Mouse (Mus musculus): ENCODE results near the gene Gpatch4. TPM values are rescaled to one million over a fixed set of nuclear protein-coding genes. Genes with fewer than 3 reads are reported as not detected.

Gene Gpatch4
- polyA plus RNA-seq, 1 experiment from 2014 or later: 40.6 TPM

- ATAC-seq (ENCODE audit: insufficient read depth) (no peak), DNase-seq (no peak)
- H3K27ac ChIP-seq (ENCODE audit: low read depth): no peak overlapping the region
- H3K4me1 ChIP-seq (ENCODE audit: insufficient read depth): no peaks in the 10 kb centered on the region
- H3K36me3 ChIP-seq (ENCODE audit: insufficient read depth): peaks cover 84% of the 10 kb centered on the region
- 77% methylated on average over 6 of the region's 6 CpGs for WGBS
- H3K4me3 ChIP-seq (ENCODE audit: low read depth, low read length): no peak overlapping the region
- H3K9me3 ChIP-seq (ENCODE audit: low read depth, low read length): no peaks in the 10 kb centered on the region
- H3K9ac ChIP-seq: no peak overlapping the region
- no peak overlapping the region for H3K4me2 ChIP-seq
- no peak for TF ChIP-seq CTCF (IDR thresholded peaks at IDR 0.05; ENCODE audit: low read depth)
- no peaks in the 10 kb centered on the region for H3K27me3 ChIP-seq (ENCODE audit: insufficient read depth, low read length)
Measured at GRCm38 (mm10) chr3:88097666-88098065, 54.8 kb downstream of the Gpatch4 start.

DNA sequence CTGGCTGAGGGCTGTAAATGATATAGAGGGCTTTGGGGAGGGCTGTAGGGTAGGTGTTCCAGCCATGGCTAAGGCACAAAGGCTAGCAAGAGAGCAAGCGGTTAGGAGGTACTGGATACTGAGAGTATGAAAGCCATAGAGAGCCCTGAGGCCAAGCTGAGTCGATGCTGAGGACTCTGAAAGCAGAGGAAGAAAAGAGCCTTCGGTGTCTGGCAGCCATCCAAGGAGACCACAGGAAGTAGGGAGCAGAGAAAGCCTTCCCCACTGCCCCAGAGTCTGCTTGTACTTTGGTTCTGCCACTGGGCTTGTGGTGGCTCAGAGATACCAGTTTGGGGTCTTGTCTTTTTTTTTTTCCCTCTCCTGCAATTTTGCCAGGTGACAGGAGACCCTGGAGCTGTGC is 57.3 kb downstream of the Gpatch4 start:
- Histone ChIP-seq H3K4me1 (ENCODE audit: insufficient read depth) (no peaks in the 10 kb centered on the region), H3K36me3 (ENCODE audit: insufficient read depth) (peaks cover 85% of the 10 kb centered on the region), H3K27me3 (ENCODE audit: insufficient read depth, low read length) (no peaks in the 10 kb centered on the region), H3K27ac (ENCODE audit: low read depth) (no peak overlapping the region), H3K9ac (no peak overlapping the region), H3K4me2 (no peak overlapping the region), H3K9me3 (ENCODE audit: low read depth, low read length) (no peaks in the 10 kb centered on the region), H3K4me3 (ENCODE audit: low read depth, low read length) (no peak overlapping the region)
- no peak for TF ChIP-seq CTCF (IDR thresholded peaks at IDR 0.05; ENCODE audit: low read depth)
- ATAC-seq (ENCODE audit: insufficient read depth): no peak
- peak; percentile 71 for DNase-seq
- 55% methylated on average over 3 of the region's 3 CpGs for WGBS

- WGBS: 88% methylated on average over 7 of the region's 7 CpGs
- Histone ChIP-seq H3K9me3 (ENCODE audit: low read depth, low read length) (no peaks in the 10 kb centered on the region), H3K36me3 (ENCODE audit: insufficient read depth) (peaks cover 91% of the 10 kb centered on the region), H3K27me3 (ENCODE audit: insufficient read depth, low read length) (no peaks in the 10 kb centered on the region), H3K9ac (no peak overlapping the region), H3K27ac (ENCODE audit: low read depth) (peak overlapping the region; percentile 38; the same call in 1 of the 2 replicates), H3K4me1 (ENCODE audit: insufficient read depth) (no peaks in the 10 kb centered on the region), H3K4me2 (no peak overlapping the region), H3K4me3 (ENCODE audit: low read depth, low read length) (no peak overlapping the region)
- no peak for TF ChIP-seq CTCF (IDR thresholded peaks at IDR 0.05; ENCODE audit: low read depth)
- DNase-seq: no peak
- ATAC-seq (ENCODE audit: insufficient read depth): no peak
Measured at GRCm38 (mm10) chr3:88101736-88102135, 58.8 kb downstream of the Gpatch4 start.

DNA sequence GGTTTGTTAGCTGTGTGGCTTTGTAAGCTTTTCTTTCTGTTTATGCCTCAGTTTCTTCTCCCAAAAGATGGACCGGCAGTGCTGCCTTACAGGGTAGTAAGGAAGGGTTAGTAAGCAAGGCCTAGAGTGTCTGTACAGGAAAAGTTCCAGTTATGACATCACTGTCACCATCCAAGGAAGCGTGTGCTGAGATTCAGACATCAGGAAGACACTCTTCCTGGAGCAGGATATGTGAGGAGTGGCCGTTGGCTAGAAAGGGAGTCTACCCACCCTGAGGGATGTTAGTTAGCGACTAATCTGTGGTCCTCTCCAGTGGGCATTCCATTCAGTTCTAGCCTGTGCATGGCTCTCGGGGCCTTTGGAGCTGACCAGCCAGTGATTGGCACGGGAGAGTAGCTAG is 59.3 kb downstream of the Gpatch4 start:
- ATAC-seq (ENCODE audit: insufficient read depth): no peak
- peak; percentile 8 for DNase-seq
- WGBS: 78% methylated on average over 6 of the region's 6 CpGs
- Histone ChIP-seq H3K9ac (no peak overlapping the region), H3K36me3 (ENCODE audit: insufficient read depth) (peaks cover 91% of the 10 kb centered on the region), H3K4me2 (no peak overlapping the region), H3K9me3 (ENCODE audit: low read depth, low read length) (no peaks in the 10 kb centered on the region), H3K27ac (ENCODE audit: low read depth) (peak overlapping the region; percentile 32; the same call in 1 of the 2 replicates), H3K27me3 (ENCODE audit: insufficient read depth, low read length) (no peaks in the 10 kb centered on the region), H3K4me3 (ENCODE audit: low read depth, low read length) (no peak overlapping the region), H3K4me1 (ENCODE audit: insufficient read depth) (no peaks in the 10 kb centered on the region)
- no peak for TF ChIP-seq CTCF (IDR thresholded peaks at IDR 0.05; ENCODE audit: low read depth)

DNA sequence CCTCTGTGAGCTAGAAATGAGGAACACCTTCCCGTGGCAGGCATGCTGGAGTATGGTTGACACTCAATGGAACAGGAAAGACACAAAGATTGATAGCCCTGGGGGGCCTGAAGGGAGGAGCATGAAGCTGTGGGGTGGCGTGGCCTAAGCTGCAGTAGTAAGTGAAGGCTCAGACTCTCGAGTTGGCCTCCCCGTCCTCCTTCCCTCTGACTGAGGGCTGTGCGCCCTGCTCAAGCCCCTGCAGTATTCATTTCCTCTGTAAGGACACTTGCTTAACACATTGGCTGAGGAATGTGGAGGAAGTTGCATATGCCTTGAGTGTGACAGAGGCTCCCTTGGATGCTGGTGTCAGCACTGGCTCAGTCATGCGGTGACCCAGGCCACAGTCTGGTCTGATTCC is 59.7 kb downstream of the Gpatch4 start:
- H3K9me3 ChIP-seq (ENCODE audit: low read depth, low read length): no peaks in the 10 kb centered on the region

More for the DNA sequence above, 59.7 kb downstream of the Gpatch4 start:
- 73% methylated on average over 6 of the region's 6 CpGs for whole genome bisulfite sequencing
- no peak overlapping the region for H3K4me2 ChIP-seq
- H3K4me3 ChIP-seq (ENCODE audit: low read depth, low read length): no peak overlapping the region
- TF ChIP-seq CTCF (IDR thresholded peaks at IDR 0.05; ENCODE audit: low read depth): no peak
- peak overlapping the region; percentile 32; the same call in 1 of the 2 replicates for H3K27ac ChIP-seq (ENCODE audit: low read depth)
- H3K9ac ChIP-seq: no peak overlapping the region
- ATAC-seq (ENCODE audit: insufficient read depth) (no peak), DNase-seq (peak; percentile 9)
- H3K36me3 ChIP-seq (ENCODE audit: insufficient read depth): peaks cover 91% of the 10 kb centered on the region
- H3K27me3 ChIP-seq (ENCODE audit: insufficient read depth, low read length): no peaks in the 10 kb centered on the region
- H3K4me1 ChIP-seq (ENCODE audit: insufficient read depth): no peaks in the 10 kb centered on the region

Other genes starting within 250 kb of the Gpatch4 start
- gene Ntrk1, start 247.9 kb upstream of the Gpatch4 start, polyA plus RNA-seq (2014; fragmentation: Nextera tagmentation; extraction: Ambion mirVana): 0.22 and 0.39 TPM in 2 replicates
- gene Insrr, start 246.2 kb upstream of the Gpatch4 start, polyA plus RNA-seq (2014; fragmentation: Nextera tagmentation; extraction: Ambion mirVana): 0.05 TPM in 1 of 2 replicates, not detected in the other
- gene Pear1, start 218.8 kb upstream of the Gpatch4 start, polyA plus RNA-seq (2014; fragmentation: Nextera tagmentation; extraction: Ambion mirVana): 30.2 and 31.7 TPM in 2 replicates
- 0.09 TPM in 2 replicates for gene Sh2d2a, start 196.4 kb upstream of the Gpatch4 start, polyA plus RNA-seq (2014; fragmentation: Nextera tagmentation; extraction: Ambion mirVana)
- 13.4 and 14.2 TPM in 2 replicates for gene Prcc, start 157.5 kb upstream of the Gpatch4 start, polyA plus RNA-seq (2014; fragmentation: Nextera tagmentation; extraction: Ambion mirVana)
- 287 and 288 TPM in 2 replicates for gene Hdgf, start 136.8 kb upstream of the Gpatch4 start, polyA plus RNA-seq (2014; fragmentation: Nextera tagmentation; extraction: Ambion mirVana)
- gene Mrpl24, start 123.6 kb upstream of the Gpatch4 start, polyA plus RNA-seq (2014; fragmentation: Nextera tagmentation; extraction: Ambion mirVana): 64.8 and 65.5 TPM in 2 replicates
- gene Isg20l2, start 112.8 kb upstream of the Gpatch4 start, polyA plus RNA-seq (2014; fragmentation: Nextera tagmentation; extraction: Ambion mirVana): 44.0 and 50.5 TPM in 2 replicates
- 16.4 and 19.6 TPM in 2 replicates for gene Rrnad1, start 112.4 kb upstream of the Gpatch4 start, polyA plus RNA-seq (2014; fragmentation: Nextera tagmentation; extraction: Ambion mirVana)
- gene Crabp2, start 94.4 kb upstream of the Gpatch4 start, polyA plus RNA-seq (2014; fragmentation: Nextera tagmentation; extraction: Ambion mirVana): 7.7 and 10.3 TPM in 2 replicates
- gene Nes, start 72.0 kb upstream of the Gpatch4 start, polyA plus RNA-seq (2014; fragmentation: Nextera tagmentation; extraction: Ambion mirVana): 24.6 and 27.1 TPM in 2 replicates
- not detected in 2 replicates for gene Bcan, start 42.9 kb upstream of the Gpatch4 start, polyA plus RNA-seq (2014; fragmentation: Nextera tagmentation; extraction: Ambion mirVana)
- not detected in 2 replicates for gene Hapln2, start 15.5 kb upstream of the Gpatch4 start, polyA plus RNA-seq (2014; fragmentation: Nextera tagmentation; extraction: Ambion mirVana)
- gene Naxe, start 15.4 kb downstream of the Gpatch4 start, polyA plus RNA-seq (2014; fragmentation: Nextera tagmentation; extraction: Ambion mirVana): 183 and 192 TPM in 2 replicates
- gene Ttc24, start 35.2 kb downstream of the Gpatch4 start, polyA plus RNA-seq (2014; fragmentation: Nextera tagmentation; extraction: Ambion mirVana): not detected in 2 replicates
- gene Iqgap3, start 38.9 kb downstream of the Gpatch4 start, polyA plus RNA-seq (2014; fragmentation: Nextera tagmentation; extraction: Ambion mirVana): 31.2 and 32.5 TPM in 2 replicates
- 24.7 and 25.4 TPM in 2 replicates for gene Mef2d, start 99.3 kb downstream of the Gpatch4 start, polyA plus RNA-seq (2014; fragmentation: Nextera tagmentation; extraction: Ambion mirVana)
- gene Rhbg, start 211.6 kb downstream of the Gpatch4 start, polyA plus RNA-seq (2014; fragmentation: Nextera tagmentation; extraction: Ambion mirVana): not detected in 2 replicates
- not detected in 2 replicates for gene Gm38392, start 244.1 kb downstream of the Gpatch4 start, polyA plus RNA-seq (2014; fragmentation: Nextera tagmentation; extraction: Ambion mirVana)